Mouse (Mus musculus): ENCODE data around the gene Armc9.

- TF ChIP-seq CTCF (IDR thresholded peaks at IDR 0.05; ENCODE audit: extremely low read depth, insufficient read depth, low read length) (no peak), POLR2A (IDR thresholded peaks at IDR 0.05; ENCODE audit: extremely low read depth, insufficient read depth, low read length) (no peak)
Measured at GRCm38 (mm10) chr1:86311467-86312005, 157.0 kb downstream of the Armc9 start.
